Mouse (Mus musculus) ES-E14 (cell line): Measurements from ENCODE around the gene Mrpl12. TPM values are rescaled to one million over a fixed set of nuclear protein-coding genes. Genes with fewer than 3 reads are reported as not detected.
A peak's percentile ranks its signal among the peaks of the same experiment; 100 is the strongest.

Experiments
- DNase-seq: peaks from one replicate; pipeline ENCODE4 v3.0.0-alpha.2; 2013; ENCODE audit warnings: low read depth, low spot score
- H3K27ac ChIP-seq: 2 replicates; pipeline ENCODE4 v1.5.1; 2012; ENCODE audit warnings: low read depth, mild to moderate bottlenecking, low read length, moderate library complexity, mixed read lengths; ENCODE audit not compliant: poor library complexity, insufficient read depth, severe bottlenecking
- H3K36me3 ChIP-seq: 2 replicates; pipeline ENCODE4 v1.6.1; 2012; ENCODE audit warnings: mild to moderate bottlenecking, low read length, moderate library complexity, mixed read lengths; ENCODE audit not compliant: control insufficient read depth, poor library complexity, insufficient read depth, severe bottlenecking
- H3K4me1 ChIP-seq, 2 experiments: fragments of 150-350 bp in 1 of 2; sonication (generic) in 1 of 2; 2 replicates each; pipeline ENCODE4 v1.6.1; 2012; ENCODE audit warnings: low read length in 2 of 2, mild to moderate bottlenecking in 1 of 2, mixed read lengths in 1 of 2; ENCODE audit not compliant: control insufficient read depth in 2 of 2, insufficient read depth in 2 of 2, poor library complexity in 1 of 2
- H3K4me3 ChIP-seq, 2 experiments: fragments of 150-350 bp in 1 of 2; sonication (generic) in 1 of 2; 2 replicates each; pipeline ENCODE4 v1.5.1; 2012; ENCODE audit warnings: low read length in 2 of 2, low read depth in 1 of 2, mild to moderate bottlenecking in 1 of 2, mixed read lengths in 1 of 2; ENCODE audit not compliant: insufficient read depth in 1 of 2, poor library complexity in 1 of 2, severe bottlenecking in 1 of 2
- H3K9ac ChIP-seq: 2 replicates; pipeline ENCODE4 v1.6.1; 2012; ENCODE audit warnings: low read depth, mild to moderate bottlenecking, low read length, mixed read lengths; ENCODE audit not compliant: poor library complexity, insufficient read depth, severe bottlenecking
- H3K9me3 ChIP-seq: fragments of 150-350 bp; sonication (generic); 2 replicates; pipeline ENCODE4 v1.6.1; 2012; ENCODE audit warnings: low read depth, mild to moderate bottlenecking, low read length; ENCODE audit not compliant: control insufficient read depth, insufficient read depth
- CHD2 ChIP-seq: IDR thresholded peaks from 2 replicates; pipeline ENCODE4 v1.6.1; 2014; ENCODE audit warnings: mild to moderate bottlenecking, low read depth, low read length, inconsistent platforms
- HCFC1 ChIP-seq: IDR thresholded peaks from 2 replicates; pipeline ENCODE4 v1.6.1; 2012; ENCODE audit warnings: low read length, inconsistent platforms, borderline replicate concordance; ENCODE audit not compliant: insufficient read depth
- MAFK ChIP-seq: IDR thresholded peaks from 2 replicates; pipeline ENCODE4 v1.6.1; 2014; ENCODE audit warnings: mild to moderate bottlenecking, low read depth, low read length, inconsistent platforms; ENCODE audit not compliant: insufficient read depth
- ZC3H11A ChIP-seq: IDR thresholded peaks from 2 replicates; pipeline ENCODE4 v1.6.1; 2012; ENCODE audit warnings: low read depth, mild to moderate bottlenecking, inconsistent platforms, low read length, borderline replicate concordance
- ZNF384 ChIP-seq: IDR thresholded peaks from 2 replicates; pipeline ENCODE4 v1.6.1; 2012; ENCODE audit warnings: low read depth, low read length, inconsistent platforms
- in situ Hi-C, 2 experiments: fragments of 600-800 bp; cut with MboI; formaldehyde crosslinking; loops; one replicate each; pipeline ENCODE4 v1.15.1; 2025; ENCODE audit warnings: low sequenced_read_pairs in 2 of 2, inconsistent platforms in 1 of 2; ENCODE audit not compliant: unreplicated experiment in 2 of 2
- total RNA-seq: library from RNA; depleted of rRNA; stranded (reverse); fragments of 300-350 nt; gene quantifications from 2 replicates; pipeline ENCODE4 v1.2.3, GENCODE M21; 2012

The Mrpl12 gene
- total RNA-seq, 1 experiment: 136 TPM

- H3K9me3 ChIP-seq: no peaks in the 10 kb centered on the region
- DNase-seq: no peak
- H3K4me3 ChIP-seq: no peak within 1 kb of the TSS
- H3K36me3 ChIP-seq: peaks cover 2% of the 10 kb centered on the region; the same call in 1 of the 2 replicates
- in situ Hi-C loops: no loop called here
- no peak within 1 kb of the TSS for H3K9ac ChIP-seq
- H3K4me1 ChIP-seq: peaks cover 0 to 3% of the 10 kb centered on the region in 2 experiments; a peak in 1 of 4 replicates
- TF ChIP-seq ZNF384: no peak
- H3K27ac ChIP-seq: no peak within 1 kb of the TSS
Measured at GRCm38 (mm10) chr11:120453306-120453705, 31.1 kb upstream of the Mrpl12 start, which contains the start of gene Pde6g. Gene Pde6g, minus strand, starts transcription at chr11:120453500.

DNA sequence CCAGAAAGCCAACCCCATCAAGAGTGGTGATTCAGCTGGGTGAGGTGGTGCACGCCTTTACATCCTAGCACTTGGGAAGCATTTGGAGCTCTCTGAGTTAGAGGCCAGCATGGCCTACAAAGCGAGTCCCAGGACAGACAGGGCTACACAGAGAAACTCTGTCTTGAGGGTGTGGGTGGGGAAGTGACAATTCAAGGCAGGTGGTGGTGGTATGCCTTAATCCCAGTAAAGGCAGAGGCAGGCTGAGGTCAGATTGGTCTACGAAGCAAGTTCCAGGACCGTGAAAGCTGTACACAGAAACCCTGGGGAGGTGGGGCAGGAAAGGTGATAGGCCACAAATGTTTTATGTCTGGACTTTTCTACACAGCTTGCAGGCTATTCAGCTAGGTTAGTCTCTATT is 29.4 kb upstream of the Mrpl12 start:
- Histone ChIP-seq H3K27ac (no peak overlapping the region), H3K9me3 (no peaks in the 10 kb centered on the region), H3K36me3 (peaks cover 6% of the 10 kb centered on the region; the same call in 1 of the 2 replicates), H3K9ac (no peak overlapping the region), H3K4me1 (no peaks in the 10 kb centered on the region; a peak in 1 of 4 replicates), H3K4me3 (no peak overlapping the region)
- in situ Hi-C loops: no loop called here
- TF ChIP-seq ZNF384: no peak
- TF ChIP-seq ZC3H11A: no peak
- TF ChIP-seq HCFC1: no peak
- TF ChIP-seq CHD2: no peak
- no peak for TF ChIP-seq MAFK
- DNase-seq: no peak

GRCm38 (mm10) chr11:120455413-120455812 is 29.0 kb upstream of the Mrpl12 start:
- TF ChIP-seq ZC3H11A (no peak), HCFC1 (no peak), MAFK (no peak), CHD2 (no peak), ZNF384 (no peak)
- in situ Hi-C loops: no loop called here

DNA sequence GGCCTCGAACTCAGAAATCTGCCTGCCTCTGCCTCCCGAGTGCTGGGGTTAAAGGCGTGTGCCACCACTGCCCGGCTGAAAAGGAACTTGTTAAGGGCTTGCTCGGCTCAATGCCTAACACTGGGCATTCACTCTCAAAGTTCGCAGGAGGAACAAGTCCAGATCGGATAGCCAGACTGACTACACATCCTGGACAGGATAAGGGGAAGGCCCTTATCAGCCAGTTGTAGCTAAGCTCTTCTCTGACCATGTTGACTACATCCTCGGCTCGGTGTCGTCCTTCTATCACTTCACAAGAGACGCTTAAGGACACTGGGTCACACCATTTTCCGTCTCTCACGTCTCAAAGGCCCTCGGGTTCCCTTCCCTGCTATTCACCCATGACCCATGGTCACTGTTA is 27.0 kb upstream of the Mrpl12 start:
- DNase-seq: no peak
- peak overlapping the region; percentile 84 to 96 for H3K4me3 ChIP-seq
- no peak overlapping the region for H3K27ac ChIP-seq
- in situ Hi-C loops: no loop called here
- peak overlapping the region; percentile 82 for H3K9ac ChIP-seq
- no peaks in the 10 kb centered on the region; a peak in 1 of 4 replicates for H3K4me1 ChIP-seq
- peaks cover 25% of the 10 kb centered on the region for H3K36me3 ChIP-seq
- no peak for TF ChIP-seq ZC3H11A
- no peak for TF ChIP-seq CHD2
- TF ChIP-seq MAFK: no peak
- TF ChIP-seq HCFC1: no peak
- TF ChIP-seq ZNF384: no peak
- H3K9me3 ChIP-seq: no peaks in the 10 kb centered on the region

More at GRCm38 (mm10) chr11:120455413-120455812, 29.0 kb upstream of the Mrpl12 start:
- H3K4me3 ChIP-seq: no peak overlapping the region
- H3K4me1 ChIP-seq: no peaks in the 10 kb centered on the region; a peak in 1 of 4 replicates
- H3K27ac ChIP-seq: no peak overlapping the region
- H3K36me3 ChIP-seq: peaks cover 8% of the 10 kb centered on the region; the same call in 1 of the 2 replicates
- H3K9me3 ChIP-seq: no peaks in the 10 kb centered on the region
- DNase-seq: no peak
- no peak overlapping the region for H3K9ac ChIP-seq
